Mouse (Mus musculus): ENCODE measurements around the gene Sgip1.

The Sgip1 gene

GRCm38 (mm10) chr4:102741287-102741686 lies at the start of gene Sgip1:
Gene Sgip1, plus strand, starts transcription at chr4:102741297.
- no peak for DNase-seq (ENCODE audit: low spot score in 2 of 2)

- no peak for DNase-seq (ENCODE audit: low spot score in 2 of 2)
These were observed 49.7 kb upstream of the Sgip1 start for GRCm38 (mm10) chr4:102691402-102691801.

DNA sequence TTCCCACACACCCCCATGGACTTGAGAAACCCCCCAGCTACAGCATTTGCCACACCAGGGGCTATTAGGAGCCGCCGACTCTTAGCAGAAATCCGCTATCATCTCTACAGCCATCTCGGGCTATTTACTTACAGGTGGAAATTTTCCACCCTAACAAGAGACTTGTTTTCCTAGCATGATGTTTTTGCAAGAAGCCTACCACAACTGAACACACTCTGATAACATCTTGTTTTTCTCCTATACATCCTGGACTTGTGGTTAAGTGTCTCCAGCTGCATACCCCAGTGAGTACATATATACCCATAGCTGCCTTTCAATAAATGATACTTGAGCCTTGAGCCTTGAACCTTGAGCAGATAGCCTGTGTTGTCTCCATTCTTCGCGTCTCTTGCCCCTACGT lies 43.1 kb upstream of the Sgip1 start:
- no peak for DNase-seq (ENCODE audit: low spot score in 2 of 2)

DNA sequence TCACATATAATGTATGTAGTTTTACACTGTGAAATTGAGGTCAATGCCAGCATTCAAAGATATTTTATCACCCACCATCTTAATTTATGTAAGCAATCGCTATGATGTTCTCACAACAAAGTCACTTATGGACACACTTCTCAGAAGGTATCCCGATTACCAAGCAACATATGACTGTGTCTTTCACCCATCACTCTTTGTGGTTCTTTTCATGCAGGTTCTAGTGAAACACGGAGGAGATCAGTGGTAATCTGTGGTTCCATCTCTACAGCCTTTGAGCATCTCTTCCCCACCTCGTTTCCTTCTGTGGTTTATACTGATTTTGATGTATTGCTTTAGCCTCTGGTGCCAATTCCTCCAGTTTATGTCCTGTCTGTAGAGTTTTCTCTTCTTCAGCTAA lies 29.4 kb upstream of the Sgip1 start:
- DNase-seq (ENCODE audit: low spot score in 2 of 2): no peak

- DNase-seq (ENCODE audit: low spot score in 2 of 2): no peak
These were observed 25.6 kb upstream of the Sgip1 start for GRCm38 (mm10) chr4:102715532-102715931.

GRCm38 (mm10) chr4:102717123-102717828 lies 23.8 kb upstream of the Sgip1 start:
- no peak for DNase-seq (ENCODE audit: low spot score in 2 of 2)

- DNase-seq (ENCODE audit: low spot score in 2 of 2): no peak
These were observed 21.6 kb upstream of the Sgip1 start for GRCm38 (mm10) chr4:102719535-102719934.

DNA sequence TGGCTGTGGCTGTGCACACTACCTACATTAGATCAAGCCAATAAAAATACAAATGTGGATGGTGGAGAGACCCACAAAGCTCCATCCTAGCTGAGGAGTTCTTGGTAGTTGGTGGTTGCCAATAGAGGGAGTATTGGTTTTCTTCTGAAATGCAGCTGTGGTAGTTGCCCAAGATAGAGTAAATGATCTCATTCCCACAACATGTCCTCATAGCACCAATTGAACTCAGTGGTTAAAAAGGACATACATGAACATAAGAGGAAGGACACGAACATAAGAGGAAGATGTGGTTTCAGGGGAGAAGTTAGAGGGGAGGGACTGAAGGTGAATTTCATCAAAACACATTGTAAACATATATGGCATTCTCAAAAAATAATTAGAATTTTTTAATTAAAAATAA lies 21.1 kb upstream of the Sgip1 start:
- no peak for DNase-seq (ENCODE audit: low spot score in 2 of 2)

DNA sequence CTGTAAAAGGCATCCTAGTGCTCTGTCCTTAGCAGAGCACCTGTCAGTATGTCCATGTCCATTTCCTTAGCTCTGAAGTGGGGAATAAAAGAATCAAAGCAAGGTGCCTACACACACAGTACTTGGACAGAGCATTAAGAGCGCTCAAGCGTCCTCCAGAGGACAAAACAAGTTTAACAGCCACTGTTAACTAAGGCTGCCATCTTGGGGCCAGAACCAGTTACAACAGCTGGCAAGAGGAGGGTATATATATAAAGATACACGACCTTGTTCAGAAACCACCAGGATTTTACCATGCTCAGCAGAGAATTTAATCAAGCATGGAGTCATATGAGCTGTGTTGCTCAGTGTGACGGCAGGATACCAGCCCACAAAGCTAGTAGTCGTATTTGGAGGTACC lies 16.7 kb upstream of the Sgip1 start:
- no peak for DNase-seq (ENCODE audit: low spot score in 2 of 2)

GRCm38 (mm10) chr4:102730976-102731375 lies 10.1 kb upstream of the Sgip1 start:
- no peak for DNase-seq (ENCODE audit: low spot score in 2 of 2)

DNA sequence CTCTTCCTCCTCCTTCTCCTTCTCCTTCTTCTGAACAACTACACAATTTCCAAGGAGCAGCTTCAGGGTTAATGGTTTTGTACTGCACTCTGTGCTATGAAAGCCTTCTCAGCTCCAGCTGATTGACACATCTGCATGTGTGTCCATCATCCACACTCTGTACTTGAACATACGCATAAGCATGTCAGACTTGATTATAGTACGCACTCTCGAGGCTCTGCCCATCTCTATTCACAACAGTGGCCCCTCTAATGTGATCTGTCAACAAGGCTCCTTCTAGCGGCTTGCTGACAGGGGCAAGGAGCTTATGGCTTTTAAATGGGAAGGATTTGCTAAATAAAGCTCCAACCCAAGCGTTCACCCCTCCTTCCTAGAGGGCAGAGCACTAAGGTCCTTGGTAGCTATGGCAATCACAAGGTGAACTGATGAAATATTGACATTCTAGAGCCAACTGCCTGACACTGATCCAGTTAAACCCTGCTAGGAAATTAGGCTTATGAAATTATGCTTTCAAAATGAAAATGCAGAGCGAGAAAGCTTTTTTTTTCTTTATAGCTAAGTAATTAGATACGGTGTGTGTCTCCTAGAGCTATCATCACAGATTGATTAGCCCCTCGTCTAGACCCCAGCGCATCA lies 7.0 kb upstream of the Sgip1 start:
- DNase-seq (ENCODE audit: low spot score in 2 of 2): no peak

DNA sequence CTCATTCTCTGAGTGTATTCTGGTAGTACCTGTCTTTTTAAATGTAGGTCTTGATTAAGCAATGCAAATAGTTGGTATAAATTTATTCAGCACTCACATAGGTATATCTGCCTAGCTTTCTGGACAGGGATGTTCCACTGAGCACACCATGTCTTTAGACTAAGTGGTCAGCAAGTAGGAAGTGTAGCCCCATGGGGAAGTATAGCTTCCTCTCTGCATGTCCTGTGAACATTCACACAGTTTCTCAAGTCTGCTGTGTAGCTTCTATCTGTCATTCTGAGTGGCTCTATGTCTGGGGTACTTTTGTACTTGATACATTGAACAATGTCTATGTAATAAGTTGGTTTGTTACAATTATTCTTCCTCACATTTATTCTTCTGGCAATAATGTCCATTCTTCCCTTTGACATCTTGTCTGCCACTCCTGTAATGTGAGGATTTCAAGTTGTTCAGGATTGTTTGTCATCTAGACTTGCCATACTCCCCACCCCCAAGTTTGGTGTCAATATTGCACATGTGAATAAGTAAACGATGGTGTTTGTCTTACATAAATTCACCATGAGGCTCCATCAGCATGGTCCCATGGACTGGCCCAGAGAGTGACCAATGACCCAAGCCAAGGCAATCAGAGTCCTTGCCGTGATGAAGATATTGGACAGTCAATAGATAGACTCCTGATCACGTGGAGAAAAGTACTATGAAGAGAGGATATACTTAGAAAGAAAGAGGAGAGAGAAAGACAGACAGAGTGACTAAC lies 12.4 kb downstream of the Sgip1 start:
- DNase-seq (ENCODE audit: low spot score in 2 of 2): peak in 1 of 2 experiments; percentile 5

GRCm38 (mm10) chr4:102759095-102759890 lies 18.2 kb downstream of the Sgip1 start:
- DNase-seq (ENCODE audit: low spot score in 2 of 2): no peak

DNA sequence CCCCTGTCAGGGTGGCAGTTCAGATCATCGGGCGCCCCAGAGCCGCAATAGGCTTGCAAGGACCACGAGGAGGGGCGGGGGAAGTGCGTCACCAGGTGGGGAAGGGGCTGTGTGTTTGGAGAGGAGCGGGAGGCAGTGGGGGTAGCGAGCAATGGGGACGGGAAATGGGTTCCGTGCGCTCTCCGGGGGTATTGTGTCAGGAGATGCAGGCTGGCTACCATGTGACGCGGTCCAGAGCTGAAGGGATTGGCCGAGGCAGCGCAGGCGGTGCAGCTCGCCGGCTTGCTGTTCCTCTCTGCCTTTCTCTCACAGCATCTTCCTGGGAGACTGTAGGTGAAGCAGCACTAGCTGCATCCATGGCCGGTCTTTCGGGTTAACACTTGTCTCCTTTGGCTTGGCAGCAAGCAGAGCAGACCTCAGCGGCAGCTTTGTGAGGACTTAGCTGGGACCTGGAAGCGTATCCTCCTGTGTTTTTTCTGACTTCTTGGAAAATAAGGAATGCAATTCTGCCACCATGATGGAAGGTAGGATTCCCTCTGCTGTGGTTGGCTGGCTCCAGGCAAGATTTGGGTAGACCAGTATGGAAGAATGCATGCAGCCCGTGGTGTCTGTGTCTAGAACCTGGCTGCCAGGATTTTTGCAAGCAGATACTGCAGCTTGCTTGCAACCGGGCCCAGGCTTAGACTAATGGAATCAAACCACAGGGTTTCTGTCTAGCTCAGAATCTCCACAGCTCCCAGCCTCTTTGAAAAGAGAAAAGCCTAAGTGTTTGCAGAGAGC lies 19.1 kb downstream of the Sgip1 start:
- DNase-seq (ENCODE audit: low spot score in 2 of 2): peak; percentile 2 to 3

DNA sequence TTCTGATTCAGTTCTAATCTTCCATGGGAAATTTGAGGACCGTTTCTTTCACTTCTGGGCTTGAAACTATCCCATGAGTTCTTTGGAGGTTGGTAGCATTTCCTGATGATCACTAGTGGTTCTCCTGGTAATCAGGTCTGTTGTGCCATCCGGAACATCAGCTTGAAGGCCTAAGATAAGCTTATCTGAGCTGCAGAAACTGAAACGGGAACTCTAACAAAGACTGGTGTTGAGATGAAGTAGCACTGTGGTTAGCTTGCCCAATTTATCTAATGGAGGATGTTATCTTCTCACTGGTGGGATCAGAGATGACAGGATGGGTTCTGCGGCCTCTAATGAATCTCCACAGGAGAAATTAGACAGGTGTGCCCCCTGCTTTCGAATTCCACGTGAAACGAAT lies 21.0 kb downstream of the Sgip1 start:
- no peak for DNase-seq (ENCODE audit: low spot score in 2 of 2)

DNA sequence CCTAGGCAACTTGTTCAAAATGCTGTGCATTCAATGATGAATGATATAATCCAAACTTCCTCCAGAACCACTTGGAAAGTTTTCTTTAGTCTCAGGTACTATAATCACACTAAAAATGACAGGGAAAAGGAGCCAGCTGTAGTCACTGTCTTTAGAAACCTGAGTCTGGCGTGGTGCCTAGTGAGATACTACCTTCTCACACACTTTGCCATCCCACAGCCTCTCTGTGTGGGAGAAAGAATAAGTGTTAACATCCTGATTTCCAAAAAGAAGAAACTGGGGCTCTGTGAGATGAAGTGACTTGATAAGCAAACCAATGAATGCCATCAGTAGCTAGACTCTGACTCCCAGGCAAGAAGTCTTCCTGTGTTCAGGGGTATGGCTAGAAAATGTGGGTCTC lies 28.0 kb downstream of the Sgip1 start:
- DNase-seq (ENCODE audit: low spot score in 2 of 2): no peak

GRCm38 (mm10) chr4:102769936-102770335 lies 28.8 kb downstream of the Sgip1 start:
- DNase-seq (ENCODE audit: low spot score in 2 of 2): no peak

DNA sequence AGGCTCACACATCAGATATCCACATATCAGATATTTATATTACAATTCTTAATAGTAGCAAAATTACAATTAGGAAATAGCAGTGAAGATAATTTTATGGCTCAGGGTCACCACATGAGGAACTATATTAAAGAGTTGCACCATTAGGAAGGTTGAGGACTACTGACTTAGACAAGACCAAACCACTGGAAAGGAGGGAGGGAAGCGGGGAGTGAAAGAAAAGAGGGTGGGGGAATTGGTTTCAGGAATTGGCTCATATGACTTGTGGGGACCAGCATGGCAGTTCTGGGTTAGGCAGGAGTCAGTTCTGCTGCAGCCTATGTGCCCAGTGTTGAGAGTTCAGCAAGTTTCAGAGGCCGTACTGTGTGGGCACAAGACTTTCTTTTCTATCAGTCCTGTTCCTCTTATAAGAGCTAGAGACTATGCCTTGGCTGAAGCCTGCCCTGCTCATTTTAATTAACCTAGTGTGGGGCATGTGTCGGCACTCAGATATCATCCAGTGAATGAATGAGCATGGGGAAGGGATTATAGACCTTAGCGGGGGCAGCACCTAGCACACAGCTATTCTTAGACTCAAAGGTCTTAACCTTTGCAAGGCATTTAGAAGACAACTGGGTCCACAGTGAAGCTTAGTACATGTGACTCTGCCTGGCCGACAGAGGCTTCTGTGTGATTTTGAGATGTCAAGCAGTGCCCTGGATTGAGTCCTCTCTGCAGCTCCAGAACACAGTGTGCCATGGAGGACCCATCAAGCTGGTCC lies 30.7 kb downstream of the Sgip1 start:
- DNase-seq (ENCODE audit: low spot score in 2 of 2): no peak

DNA sequence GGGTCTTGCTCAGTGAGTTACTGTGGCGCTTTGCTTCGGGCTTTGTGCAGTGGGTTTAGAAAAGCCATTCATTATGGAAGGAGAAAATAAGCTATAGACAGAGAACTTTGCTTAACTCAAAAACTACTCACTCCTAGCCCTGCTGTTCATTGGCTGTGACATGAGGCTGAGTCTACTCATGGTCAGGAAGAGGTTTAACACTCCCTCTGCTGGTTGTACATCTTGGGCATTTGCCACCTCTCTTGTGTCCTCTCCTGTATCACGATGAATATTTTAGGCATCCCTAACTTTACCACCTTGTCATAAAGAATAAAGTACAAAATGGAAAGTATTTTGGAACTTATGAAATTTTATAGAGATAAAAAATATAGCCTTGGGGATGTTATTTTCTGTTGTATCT lies 32.1 kb downstream of the Sgip1 start:
- DNase-seq (ENCODE audit: low spot score in 2 of 2): no peak

GRCm38 (mm10) chr4:102773841-102774240 lies 32.7 kb downstream of the Sgip1 start:
- no peak for DNase-seq (ENCODE audit: low spot score in 2 of 2)

GRCm38 (mm10) chr4:102774549-102774948 lies 33.5 kb downstream of the Sgip1 start:
- DNase-seq (ENCODE audit: low spot score in 2 of 2): no peak

Data from spleen, postnatal 36 days (tissue).